Mouse (Mus musculus) liver, embryonic 14.5 days (tissue): ENCODE data around the gene Parvb. TPM values are rescaled to one million over a fixed set of nuclear protein-coding genes. Genes with fewer than 3 reads are reported as not detected.

Experiments used
- ATAC-seq: fragments of 200-750 bp; cut with Nextera tagmentation; 2 replicates; pipeline ENCODE4 v1.8.0; 2017; ENCODE audit warnings: moderate number of reproducible peaks, mild to moderate bottlenecking, moderate library complexity; ENCODE audit not compliant: insufficient read depth
- DNase-seq, 3 experiments: peaks; one replicate each; pipeline ENCODE4 v3.0.0-alpha.2; 2012 to 2013; ENCODE audit warnings: low read depth in 3 of 3, low spot score in 3 of 3
- H3K27ac ChIP-seq: fragments of 300-500 bp; sonication (generic); 2 replicates; pipeline ENCODE4 v1.5.1; 2014; ENCODE audit warnings: moderate library complexity, mild to moderate bottlenecking, control low read depth, inconsistent platforms
- H3K27me3 ChIP-seq: fragments of 300-500 bp; sonication (generic); 2 replicates; pipeline ENCODE4 v1.6.1; 2014; ENCODE audit warnings: mild to moderate bottlenecking, low read length, moderate library complexity; ENCODE audit not compliant: control insufficient read depth, insufficient read depth
- H3K36me3 ChIP-seq: fragments of 300-500 bp; sonication (generic); replicated peaks from 2 replicates; pipeline ENCODE4 v1.6.1; 2014; ENCODE audit warnings: low read depth; ENCODE audit not compliant: control insufficient read depth, insufficient read depth
- H3K4me1 ChIP-seq, 2 experiments: fragments of 200-500 bp in 1 of 2; fragments of 300-500 bp in 1 of 2; sonication (generic) in 1 of 2; replicated peaks; 2 replicates each; pipeline ENCODE4 v1.6.1; 2012 to 2014; ENCODE audit warnings: antibody characterized with exemption in 1 of 2, inconsistent platforms in 1 of 2, low read length in 1 of 2; ENCODE audit not compliant: control insufficient read depth in 2 of 2, insufficient read depth in 2 of 2
- H3K4me2 ChIP-seq: fragments of 300-500 bp; sonication (generic); 2 replicates; pipeline ENCODE4 v1.6.1; 2014; ENCODE audit warnings: low read depth, mild to moderate bottlenecking, control low read depth, moderate library complexity
- H3K4me3 ChIP-seq, 2 experiments: fragments of 200-500 bp in 1 of 2; fragments of 300-500 bp in 1 of 2; sonication (generic) in 1 of 2; 2 replicates each; pipeline ENCODE4 v1.5.1; 2012 to 2014; ENCODE audit warnings: low read depth in 2 of 2, low read length in 2 of 2, mild to moderate bottlenecking in 2 of 2, control low read depth in 1 of 2, inconsistent platforms in 1 of 2, moderate library complexity in 1 of 2; ENCODE audit not compliant: insufficient read depth in 1 of 2
- H3K9ac ChIP-seq: fragments of 300-500 bp; sonication (generic); replicated peaks from 2 replicates; pipeline ENCODE4 v1.6.1; 2014; ENCODE audit warnings: mild to moderate bottlenecking, control low read depth, moderate library complexity
- H3K9me3 ChIP-seq: fragments of 300-500 bp; sonication (generic); 2 replicates; pipeline ENCODE4 v1.6.1; 2016; ENCODE audit warnings: low read length, mixed read lengths; ENCODE audit not compliant: control insufficient read depth
- CTCF ChIP-seq: IDR thresholded peaks from 2 replicates; pipeline ENCODE4 v1.5.1; 2016; ENCODE audit warnings: antibody characterized with exemption, low read depth, control low read depth
- EP300 ChIP-seq: IDR thresholded peaks from 2 replicates; pipeline ENCODE4 v1.6.1; 2016; ENCODE audit warnings: antibody characterized with exemption, low read depth
- WGBS: fragments of 180-500 bp; shearing (Covaris S2); extraction: QIAGEN DNeasy Blood & Tissue Kit; methylation state at CpG from one replicate; pipeline ENCODE4 v1.1.7; 2014; ENCODE audit not compliant: insufficient replicate concordance; 5-methylcytosine and 5-hydroxymethylcytosine counted together
- polyA plus RNA-seq, 2 experiments: library from polyadenylated mRNA; depleted of rRNA in 1 of 2; stranded (reverse) in 1 of 2; unstranded in 1 of 2; fragments of >200 nt; fragmentation: Nextera tagmentation in 1 of 2; extraction: Ambion mirVana in 1 of 2; gene quantifications; 2 replicates each; pipeline versions ENCODE4 v1.2.1 to v1.2.3; 2012 to 2014

Gene Parvb
- polyA plus RNA-seq, 2 experiments = 7.3 to 22.6 TPM

DNA sequence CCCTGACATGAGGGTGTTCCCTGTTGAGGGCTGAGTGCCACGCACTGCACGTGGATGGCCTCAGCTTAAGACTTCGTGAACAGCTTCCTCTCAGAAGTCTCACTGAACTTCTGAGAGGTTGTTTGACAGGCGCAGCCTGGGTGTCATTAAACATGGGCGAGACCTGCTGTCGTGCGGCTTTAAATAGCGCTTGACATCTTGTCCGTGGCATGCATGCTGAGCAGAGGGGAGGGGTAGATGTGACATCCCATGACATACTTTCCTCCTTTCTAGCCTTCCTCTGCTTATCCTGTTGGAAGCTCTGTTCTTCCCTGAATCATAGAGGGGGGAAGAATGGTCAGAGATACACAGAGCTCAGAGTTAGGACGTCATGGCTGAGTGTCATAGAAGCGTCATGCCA lies 21.9 kb downstream of the Parvb start:
- no peaks in the 10 kb centered on the region for H3K36me3 ChIP-seq
- ATAC-seq = no peak
- no peak for TF ChIP-seq CTCF
- no peak for TF ChIP-seq EP300
- H3K4me3 ChIP-seq = no peak overlapping the region
- H3K27ac ChIP-seq = no peak overlapping the region
- no peak overlapping the region for H3K9ac ChIP-seq
- no peak for DNase-seq
- no peak overlapping the region for H3K4me2 ChIP-seq
- 58% methylated on average over 11 of the region's 11 CpGs for whole genome bisulfite sequencing
- no peaks in the 10 kb centered on the region for H3K9me3 ChIP-seq
- H3K27me3 ChIP-seq = no peaks in the 10 kb centered on the region
- H3K4me1 ChIP-seq = peaks cover 2 to 12% of the 10 kb centered on the region in 2 experiments; a peak in 2 of 4 replicates

- 64% methylated on average over 8 of the region's 8 CpGs for WGBS
- no peak for ATAC-seq
- no peak overlapping the region for H3K4me2 ChIP-seq
Observed at GRCm38 (mm10) chr15:84254387-84254786, 22.5 kb downstream of the Parvb start.

GRCm38 (mm10) chr15:84256254-84256850 lies 24.5 kb downstream of the Parvb start:
- WGBS = 61% methylated on average over 12 of the region's 12 CpGs
- peak; percentile 19; the same call in 1 of the 2 replicates for ATAC-seq

More at GRCm38 (mm10) chr15:84254387-84254786, 22.5 kb downstream of the Parvb start:
- Histone ChIP-seq H3K4me1 (peaks cover 2 to 12% of the 10 kb centered on the region in 2 experiments; a peak in 2 of 4 replicates), H3K9me3 (no peaks in the 10 kb centered on the region), H3K9ac (no peak overlapping the region), H3K36me3 (no peaks in the 10 kb centered on the region), H3K27me3 (no peaks in the 10 kb centered on the region), H3K27ac (no peak overlapping the region), H3K4me3 (no peak overlapping the region)
- TF ChIP-seq EP300 (no peak), CTCF (no peak)
- no peak for DNase-seq

GRCm38 (mm10) chr15:84256864-84257263 lies 25.0 kb downstream of the Parvb start:
- Histone ChIP-seq H3K4me3 (no peak overlapping the region), H3K27ac (no peak overlapping the region), H3K36me3 (no peaks in the 10 kb centered on the region), H3K4me2 (no peak overlapping the region), H3K4me1 (peaks cover 2 to 12% of the 10 kb centered on the region in 2 experiments; a peak in 2 of 4 replicates), H3K27me3 (no peaks in the 10 kb centered on the region), H3K9ac (no peak overlapping the region), H3K9me3 (no peaks in the 10 kb centered on the region)
- TF ChIP-seq CTCF (no peak), EP300 (no peak)
- WGBS = 17% methylated on average over 5 of the region's 5 CpGs
- ATAC-seq (peak; percentile 62), DNase-seq (peak in 1 of 3 experiments; percentile 25)

More at GRCm38 (mm10) chr15:84256254-84256850, 24.5 kb downstream of the Parvb start:
- peaks cover 2 to 12% of the 10 kb centered on the region in 2 experiments; a peak in 2 of 4 replicates for H3K4me1 ChIP-seq
- no peak overlapping the region for H3K9ac ChIP-seq
- no peak overlapping the region for H3K4me2 ChIP-seq
- no peak overlapping the region for H3K27ac ChIP-seq
- no peak overlapping the region for H3K4me3 ChIP-seq
- TF ChIP-seq CTCF = no peak
- TF ChIP-seq EP300 = no peak
- DNase-seq = no peak
- no peaks in the 10 kb centered on the region for H3K9me3 ChIP-seq
- H3K27me3 ChIP-seq = no peaks in the 10 kb centered on the region
- H3K36me3 ChIP-seq = no peaks in the 10 kb centered on the region

DNA sequence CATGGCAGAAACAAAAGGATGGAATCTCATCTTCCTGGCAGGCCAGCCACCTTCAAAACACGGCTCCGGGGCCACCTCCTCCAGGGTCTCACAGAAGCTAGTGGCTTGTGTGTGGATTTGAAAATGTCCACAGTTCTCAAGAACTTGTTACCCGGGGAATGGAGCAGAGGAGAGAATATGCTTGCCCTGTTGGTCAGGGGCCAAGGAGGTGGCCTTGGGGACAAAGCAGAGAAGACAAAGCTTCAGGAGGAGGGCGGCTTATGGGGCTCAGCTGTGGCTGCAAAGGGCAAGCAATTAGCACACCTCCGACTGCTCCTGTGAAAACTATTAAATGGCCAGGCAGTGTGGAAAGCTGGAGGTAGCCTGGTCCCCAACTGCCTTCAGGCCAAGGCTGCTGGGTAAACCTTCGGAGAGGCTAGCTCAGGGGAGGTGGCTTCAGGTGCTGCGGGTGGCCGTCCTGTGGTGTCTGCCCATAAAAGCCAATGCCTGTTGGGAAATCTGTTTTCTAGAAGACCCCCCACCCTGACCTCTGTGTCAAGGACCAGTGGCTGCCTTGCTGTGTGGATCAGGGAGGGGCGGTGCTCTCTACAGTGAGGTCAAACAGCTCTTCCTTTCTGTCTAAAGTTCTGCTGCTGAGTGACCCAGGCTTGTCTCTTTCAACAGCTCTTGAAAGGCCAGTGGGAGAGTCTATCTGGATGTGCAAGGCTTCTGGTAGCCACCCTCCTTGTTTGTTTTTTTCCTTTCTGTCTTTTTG lies 26.9 kb downstream of the Parvb start:
- Histone ChIP-seq H3K36me3 (no peaks in the 10 kb centered on the region), H3K27me3 (no peaks in the 10 kb centered on the region), H3K4me1 (peaks cover 2 to 14% of the 10 kb centered on the region in 2 experiments; a peak in 2 of 4 replicates), H3K4me3 (no peak overlapping the region), H3K4me2 (no peak overlapping the region), H3K9ac (no peak overlapping the region), H3K27ac (no peak overlapping the region), H3K9me3 (no peaks in the 10 kb centered on the region)
- no peak for DNase-seq
- no peak for TF ChIP-seq EP300
- TF ChIP-seq CTCF = no peak
- no peak for ATAC-seq
- WGBS = 81% methylated on average over 9 of the region's 9 CpGs
